Comparison of ENCODE assay signal across 15 mouse cellular contexts in genomic region chr3:120774951-120775350, GRCm38 (mm10).
"Had no signal": no experiment of that assay in that cellular context is flagged by ENCODE, and none has a peak within 500 bp of the region (broad histone marks: within the 10 kb centered on the region; RNA-seq: fewer than 3 reads in every experiment).

No protein-coding gene starts in this region.

- H3K27ac ChIP-seq: neural tube, embryonic 15.5 days; stomach, embryonic 15.5 days; stomach, postnatal 0 days had no signal

- H3K4me2 ChIP-seq: neural tube, embryonic 15.5 days; stomach, embryonic 15.5 days had no signal

- H3K9ac ChIP-seq: neural tube, embryonic 15.5 days; stomach, embryonic 15.5 days had no signal

- H3K4me3 ChIP-seq: neural tube, embryonic 15.5 days; stomach, embryonic 15.5 days had no signal

- H3K4me1 ChIP-seq: neural tube, embryonic 15.5 days; stomach, embryonic 15.5 days had no signal

- H3K9me3 ChIP-seq: neural tube, embryonic 15.5 days; stomach, embryonic 15.5 days had no signal

- H3K27me3 ChIP-seq: neural tube, embryonic 15.5 days; stomach, embryonic 15.5 days had no signal

- H3K36me3 ChIP-seq: neural tube, embryonic 15.5 days; stomach, embryonic 15.5 days had no signal

- DNase-seq: retina, postnatal 1 day; right cerebral cortex, adult 18-20 months; right cerebral cortex, postnatal 14 days; right cerebral cortex, postnatal 25 days; right cerebral cortex, postnatal 4 days; spleen, adult 18-20 months; thymus, adult 18-20 months; thymus, adult 2 months; thymus, postnatal 14 days; thymus, postnatal 25 days; thymus, postnatal 36 days; thymus, postnatal 4 days had no signal
